Mouse (Mus musculus): ENCODE measurements around the gene Uchl3. TPM values are rescaled to one million over a fixed set of nuclear protein-coding genes. Genes with fewer than 3 reads are reported as not detected.

Uchl3 gene
- polyA plus RNA-seq (2015; fragmentation: Nextera tagmentation; extraction: Ambion mirVana) = 142 and 143 TPM in 2 replicates

DNA sequence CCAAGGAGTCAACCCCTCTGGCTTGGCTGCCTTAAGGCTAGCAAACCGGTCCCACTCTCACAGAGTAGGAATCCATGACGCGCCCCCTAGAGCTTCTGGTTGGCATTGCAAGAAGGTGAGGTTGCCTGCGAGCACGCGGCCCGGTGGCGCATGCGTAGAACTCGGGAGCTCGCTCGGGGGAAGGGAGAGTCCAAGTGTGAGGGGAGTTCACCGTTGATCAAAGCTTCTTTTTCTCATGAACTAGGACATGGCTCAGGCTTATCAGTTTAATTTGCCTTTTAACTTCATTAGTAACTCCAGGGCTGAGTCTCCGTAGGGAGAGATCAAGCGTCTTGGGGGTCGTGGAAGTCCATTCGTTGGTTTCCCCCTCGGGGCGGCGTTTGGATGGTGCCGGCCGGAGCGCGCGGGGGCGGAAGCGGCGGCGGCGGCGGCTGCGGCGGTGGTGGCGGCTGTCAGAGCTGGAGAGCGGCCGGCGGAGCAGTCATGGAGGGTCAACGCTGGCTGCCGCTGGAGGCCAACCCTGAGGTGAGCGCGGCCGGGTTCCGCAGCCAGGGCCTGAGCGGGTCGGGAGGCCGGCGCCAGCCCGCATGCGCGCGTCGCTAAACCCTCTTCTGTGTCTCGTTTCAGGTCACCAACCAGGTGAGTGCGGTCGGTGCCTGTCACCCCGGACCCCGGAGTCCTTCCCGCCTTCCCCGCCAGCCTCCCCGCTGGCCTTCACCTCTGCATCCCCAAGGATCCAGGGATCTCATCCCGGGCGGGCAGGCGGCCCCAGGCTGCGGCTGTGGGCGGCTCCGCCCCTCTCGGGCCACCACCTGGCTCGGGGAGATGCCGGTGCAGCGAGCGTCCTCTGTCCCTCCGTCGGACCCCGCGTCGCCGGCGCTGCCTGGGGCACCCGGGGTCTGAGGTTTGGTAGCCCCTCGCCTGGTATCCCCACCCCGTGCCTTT is at the start of gene Uchl3:
TSS of gene Uchl3 (plus strand) at position 387 of the 945 bp plus-strand sequence.
- peak; percentile 98 for TF ChIP-seq CTCF (IDR thresholded peaks at IDR 0.05; ENCODE audit: low read depth)
- Histone ChIP-seq H3K9me3 (ENCODE audit: control insufficient read depth) (no peaks in the 10 kb centered on the region), H3K4me3 (ENCODE audit: low read depth, low read length) (peak within 1 kb of the TSS; percentile 99), H3K9ac (ENCODE audit: low read depth, low read length) (peak within 1 kb of the TSS; percentile 71), H3K27me3 (replicated peaks; ENCODE audit: control insufficient read depth, insufficient read depth, low read length) (no peaks in the 10 kb centered on the region), H3K4me2 (replicated peaks; ENCODE audit: low read depth) (peak within 1 kb of the TSS; percentile 96), H3K27ac (ENCODE audit: low read depth, low read length) (peak within 1 kb of the TSS; percentile 37; the same call in 1 of the 2 replicates), H3K4me1 (replicated peaks; ENCODE audit: control insufficient read depth, insufficient read depth, low read length) (0 out of 2 replicates have a peak, but pooled peaks cover 2% of the 10 kb centered on the region), H3K36me3 (ENCODE audit: control insufficient read depth, insufficient read depth) (no peaks in the 10 kb centered on the region)
- WGBS = under 1% methylated on average over 78 of the region's 81 CpGs
- ATAC-seq = peak; percentile 94

DNA sequence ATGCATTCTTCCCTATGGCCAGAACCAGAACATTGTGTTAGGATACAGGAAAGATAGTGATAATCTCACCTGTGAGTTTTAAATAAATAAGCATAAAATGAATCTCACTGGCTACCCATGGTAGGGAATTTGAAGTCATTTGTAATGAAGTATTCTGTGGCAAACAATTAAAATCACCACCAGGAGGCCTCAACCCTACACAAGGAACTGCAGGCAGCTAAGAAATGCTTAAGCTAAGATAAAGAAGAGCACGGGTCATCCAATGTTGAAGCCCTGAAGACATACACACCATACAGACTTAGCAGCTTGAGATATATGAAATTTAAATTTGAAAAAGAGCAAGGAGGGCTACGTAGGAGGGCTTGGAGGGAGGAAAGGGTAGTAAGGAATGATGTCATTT is 47.9 kb upstream of the Uchl3 start:
- Histone ChIP-seq H3K27ac (ENCODE audit: low read depth, low read length) (no peak overlapping the region), H3K4me2 (replicated peaks; ENCODE audit: low read depth) (no peak overlapping the region), H3K9ac (ENCODE audit: low read depth, low read length) (no peak overlapping the region), H3K4me1 (replicated peaks; ENCODE audit: control insufficient read depth, insufficient read depth, low read length) (peaks cover 5% of the 10 kb centered on the region), H3K36me3 (ENCODE audit: control insufficient read depth, insufficient read depth) (no peaks in the 10 kb centered on the region), H3K4me3 (ENCODE audit: low read depth, low read length) (no peak overlapping the region), H3K9me3 (ENCODE audit: control insufficient read depth) (no peaks in the 10 kb centered on the region), H3K27me3 (replicated peaks; ENCODE audit: control insufficient read depth, insufficient read depth, low read length) (no peaks in the 10 kb centered on the region)
- WGBS = 58% methylated on average over 2 of the region's 2 CpGs
- no peak for ATAC-seq
- peak; percentile 59 for TF ChIP-seq CTCF (IDR thresholded peaks at IDR 0.05; ENCODE audit: low read depth)

DNA sequence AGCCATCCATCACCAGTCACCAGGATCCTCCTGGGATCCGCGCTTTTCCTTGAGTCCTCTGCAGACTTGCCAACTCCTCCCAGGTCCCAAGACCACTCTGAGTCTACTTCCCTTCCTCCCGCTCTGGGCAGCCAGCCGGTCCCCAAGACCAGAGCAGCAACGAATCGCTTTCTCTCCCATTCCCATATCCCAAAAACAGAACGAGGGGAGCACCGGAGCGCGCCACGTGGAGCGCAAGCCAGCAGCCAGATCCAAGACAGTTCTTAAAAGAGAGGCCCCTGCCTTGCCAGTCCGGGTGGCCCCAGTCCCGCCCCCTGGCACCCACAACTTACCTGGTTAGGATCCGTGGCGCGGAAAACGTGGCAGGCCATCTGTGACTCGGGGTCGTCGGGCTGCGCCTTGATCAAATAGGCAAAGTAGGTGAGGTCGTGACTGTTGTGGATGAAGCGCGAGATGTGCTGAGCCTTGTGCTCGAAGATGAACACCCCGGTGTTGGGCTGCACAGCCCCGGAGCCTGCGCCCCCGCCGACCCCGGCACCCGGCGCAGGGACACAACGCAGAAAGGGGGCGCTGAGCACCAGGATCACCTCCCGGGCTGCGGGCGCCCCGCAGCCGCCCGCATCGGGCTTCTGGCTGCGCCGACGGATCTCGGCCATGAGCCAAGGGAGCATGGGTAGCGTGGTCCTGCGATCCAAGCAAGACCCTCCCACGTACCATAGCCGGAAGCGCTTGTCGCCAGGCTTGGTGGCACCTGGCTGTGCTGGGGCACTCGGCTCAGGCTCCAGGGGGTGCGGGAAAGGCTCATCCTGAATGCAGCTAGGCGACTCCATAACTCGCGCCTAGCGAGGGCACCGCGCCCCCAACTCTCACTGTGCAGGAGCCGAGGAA is 45.9 kb upstream of the Uchl3 start:
- no peak overlapping the region for H3K27ac ChIP-seq (ENCODE audit: low read depth, low read length)
- peak overlapping the region; percentile 84 for H3K4me3 ChIP-seq (ENCODE audit: low read depth, low read length)
- H3K4me1 ChIP-seq (replicated peaks; ENCODE audit: control insufficient read depth, insufficient read depth, low read length) = peaks cover 5% of the 10 kb centered on the region

DNA sequence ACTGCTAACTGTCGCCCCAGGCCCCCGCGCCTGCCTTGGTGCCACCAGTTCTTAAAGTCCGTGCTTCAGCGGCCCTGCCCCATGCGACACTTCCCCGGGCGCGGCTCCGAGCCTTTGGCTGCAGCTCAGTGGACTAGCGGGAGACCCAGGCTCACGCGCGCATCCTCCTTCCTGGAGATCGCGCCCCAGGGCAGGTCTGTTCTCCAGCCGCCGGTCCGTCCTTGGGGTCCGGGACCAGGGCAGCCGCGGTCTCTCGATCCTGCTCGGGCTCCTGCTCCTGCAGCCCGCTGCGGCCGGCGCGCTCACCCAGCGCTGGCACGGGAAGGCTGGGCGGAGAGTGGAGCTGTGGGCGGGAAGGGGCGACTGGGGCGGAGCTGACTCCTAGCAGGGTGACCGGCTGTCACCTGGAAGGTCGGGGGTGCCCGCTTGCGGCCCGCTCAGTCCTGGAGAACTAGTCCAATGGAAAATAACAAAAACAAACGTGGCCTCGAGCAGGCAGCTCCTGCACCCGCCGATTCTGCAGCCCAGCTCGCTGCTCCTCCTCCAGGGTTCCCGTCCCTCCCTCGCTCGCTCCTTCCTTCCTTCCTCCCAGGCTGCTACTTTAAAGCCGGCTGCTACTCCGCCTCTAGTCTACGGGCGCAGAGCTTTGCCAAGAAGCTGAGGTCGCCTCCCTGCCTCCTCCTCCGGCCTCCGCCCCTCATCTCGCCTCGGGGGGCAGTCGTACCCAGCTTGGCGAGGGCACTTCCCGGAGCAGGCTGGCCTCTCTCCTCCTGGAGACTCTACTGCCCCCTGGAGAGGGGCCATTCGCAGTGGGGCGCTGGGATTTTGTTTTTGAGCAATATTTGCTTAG is 45.0 kb upstream of the Uchl3 start, which contains the start of gene Tbc1d4:
TSS of gene Tbc1d4 (minus strand) at position 673 of the 850 bp plus-strand sequence.
- WGBS = under 1% methylated on average over 60 of the region's 62 CpGs
- Histone ChIP-seq H3K9me3 (ENCODE audit: control insufficient read depth) (no peaks in the 10 kb centered on the region), H3K27ac (ENCODE audit: low read depth, low read length) (peak within 1 kb of the TSS; percentile 51; the same call in 1 of the 2 replicates), H3K4me1 (replicated peaks; ENCODE audit: control insufficient read depth, insufficient read depth, low read length) (peaks cover 5% of the 10 kb centered on the region), H3K27me3 (replicated peaks; ENCODE audit: control insufficient read depth, insufficient read depth, low read length) (no peaks in the 10 kb centered on the region), H3K4me2 (replicated peaks; ENCODE audit: low read depth) (peak within 1 kb of the TSS; percentile 100), H3K4me3 (ENCODE audit: low read depth, low read length) (peak within 1 kb of the TSS; percentile 84), H3K9ac (ENCODE audit: low read depth, low read length) (peak within 1 kb of the TSS; percentile 53), H3K36me3 (ENCODE audit: control insufficient read depth, insufficient read depth) (no peaks in the 10 kb centered on the region)
- peak; percentile 87 for TF ChIP-seq CTCF (IDR thresholded peaks at IDR 0.05; ENCODE audit: low read depth)
- peak; percentile 84 for ATAC-seq

More for the DNA sequence above, 45.9 kb upstream of the Uchl3 start:
- no peaks in the 10 kb centered on the region for H3K9me3 ChIP-seq (ENCODE audit: control insufficient read depth)
- no peaks in the 10 kb centered on the region for H3K36me3 ChIP-seq (ENCODE audit: control insufficient read depth, insufficient read depth)
- no peaks in the 10 kb centered on the region for H3K27me3 ChIP-seq (replicated peaks; ENCODE audit: control insufficient read depth, insufficient read depth, low read length)
- TF ChIP-seq CTCF (IDR thresholded peaks at IDR 0.05; ENCODE audit: low read depth) = peak; percentile 20; the same call in 1 of the 2 replicates
- H3K4me2 ChIP-seq (replicated peaks; ENCODE audit: low read depth) = peak overlapping the region; percentile 100
- ATAC-seq = peak; percentile 35
- peak overlapping the region; percentile 53 for H3K9ac ChIP-seq (ENCODE audit: low read depth, low read length)
- under 1% methylated on average over 62 of the region's 62 CpGs for WGBS

DNA sequence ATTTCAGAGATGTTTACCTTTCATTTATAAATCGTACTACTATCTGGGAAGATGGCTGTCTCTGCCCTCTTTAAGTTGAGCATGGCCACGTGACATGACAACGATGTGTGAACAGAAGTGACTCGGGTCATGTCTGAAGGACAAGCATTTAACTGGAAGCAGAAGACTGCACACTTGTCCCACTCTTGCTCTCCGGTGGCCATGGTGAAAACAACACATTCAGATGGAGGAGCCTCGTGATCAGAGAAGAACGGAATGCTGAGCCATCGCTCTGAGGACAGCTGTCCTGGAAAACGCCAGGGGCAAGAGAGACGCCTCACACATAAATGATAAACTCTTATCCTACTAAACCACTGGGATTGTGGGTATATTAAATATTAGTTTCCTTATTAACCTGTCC is 43.1 kb upstream of the Uchl3 start:
- ATAC-seq = no peak
- no peak overlapping the region for H3K4me3 ChIP-seq (ENCODE audit: low read depth, low read length)

More for the DNA sequence above, 43.1 kb upstream of the Uchl3 start:
- Histone ChIP-seq H3K27ac (ENCODE audit: low read depth, low read length) (no peak overlapping the region), H3K36me3 (ENCODE audit: control insufficient read depth, insufficient read depth) (no peaks in the 10 kb centered on the region), H3K4me2 (replicated peaks; ENCODE audit: low read depth) (no peak overlapping the region), H3K9ac (ENCODE audit: low read depth, low read length) (no peak overlapping the region), H3K27me3 (replicated peaks; ENCODE audit: control insufficient read depth, insufficient read depth, low read length) (no peaks in the 10 kb centered on the region), H3K9me3 (ENCODE audit: control insufficient read depth) (no peaks in the 10 kb centered on the region), H3K4me1 (replicated peaks; ENCODE audit: control insufficient read depth, insufficient read depth, low read length) (peaks cover 5% of the 10 kb centered on the region)
- 75% methylated on average over 10 of the region's 10 CpGs for WGBS
- TF ChIP-seq CTCF (IDR thresholded peaks at IDR 0.05; ENCODE audit: low read depth) = no peak

Measured in intestine, postnatal 0 days (tissue).